Mouse (Mus musculus) cerebellum, adult 2 months (tissue): Measurements from ENCODE around the gene Actl6b.

Experiments used
- CTCF ChIP-seq: fragments of 200-500 bp; IDR thresholded peaks from 2 replicates; pipeline ENCODE4 v1.5.1; 2011; ENCODE audit warnings: low read depth, mild to moderate bottlenecking, control low read depth, low read length, moderate library complexity, borderline replicate concordance; ENCODE audit not compliant: insufficient read depth
- POLR2A ChIP-seq: fragments of 200-500 bp; IDR thresholded peaks from 2 replicates; pipeline ENCODE4 v1.6.1; 2011; ENCODE audit warnings: low read length, control low read depth, borderline replicate concordance; ENCODE audit not compliant: insufficient read depth

DNA sequence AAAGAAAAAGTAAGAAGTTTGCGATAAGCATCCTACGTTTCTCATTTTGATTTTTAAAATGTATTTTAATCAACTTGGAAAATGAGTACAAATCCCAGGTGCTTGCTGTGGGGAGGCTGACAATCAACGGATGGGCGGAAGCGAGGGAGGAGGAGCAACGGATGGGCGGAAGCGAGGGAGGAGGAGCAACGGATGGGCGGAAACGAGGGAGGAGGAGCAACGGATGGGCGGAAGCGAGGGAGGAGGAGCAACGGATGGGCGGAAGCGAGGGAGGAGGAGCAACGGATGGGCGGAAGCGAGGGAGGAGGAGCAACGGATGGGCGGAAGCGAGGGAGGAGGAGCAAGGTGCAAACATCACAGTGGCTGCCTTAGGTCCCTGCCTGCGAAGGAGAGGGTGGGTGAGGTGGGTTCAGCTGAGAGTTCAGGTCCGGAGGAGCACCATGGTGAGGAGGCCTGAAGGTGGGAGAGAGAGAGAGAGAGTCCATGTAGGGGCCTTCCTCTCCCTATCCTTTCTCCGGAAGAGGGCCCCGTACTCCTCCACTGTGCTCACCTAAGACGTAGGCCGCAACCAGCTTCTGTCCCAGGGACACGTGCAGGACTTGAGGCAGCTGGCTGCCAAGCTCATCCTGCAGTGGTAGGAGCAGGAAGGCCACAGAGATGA lies 43.4 kb downstream of the Actl6b start:
- TF ChIP-seq CTCF, result no peak
- TF ChIP-seq POLR2A, result no peak
